Mouse (Mus musculus) testis, adult 2 months (tissue): ENCODE results near the gene Atp6v0d1.

Experiments
- CTCF ChIP-seq: fragments of 200-500 bp; IDR thresholded peaks from 2 replicates; pipeline ENCODE4 v1.5.1; 2012; ENCODE audit warnings: low read depth, mild to moderate bottlenecking, inconsistent platforms, low read length, moderate library complexity; ENCODE audit not compliant: control insufficient read depth, insufficient read depth, insufficient replicate concordance
- POLR2A ChIP-seq: fragments of 200-500 bp; IDR thresholded peaks from 2 replicates; pipeline ENCODE4 v1.6.1; 2012; ENCODE audit warnings: low read depth, mild to moderate bottlenecking, inconsistent platforms, low read length, moderate library complexity; ENCODE audit not compliant: control insufficient read depth

DNA sequence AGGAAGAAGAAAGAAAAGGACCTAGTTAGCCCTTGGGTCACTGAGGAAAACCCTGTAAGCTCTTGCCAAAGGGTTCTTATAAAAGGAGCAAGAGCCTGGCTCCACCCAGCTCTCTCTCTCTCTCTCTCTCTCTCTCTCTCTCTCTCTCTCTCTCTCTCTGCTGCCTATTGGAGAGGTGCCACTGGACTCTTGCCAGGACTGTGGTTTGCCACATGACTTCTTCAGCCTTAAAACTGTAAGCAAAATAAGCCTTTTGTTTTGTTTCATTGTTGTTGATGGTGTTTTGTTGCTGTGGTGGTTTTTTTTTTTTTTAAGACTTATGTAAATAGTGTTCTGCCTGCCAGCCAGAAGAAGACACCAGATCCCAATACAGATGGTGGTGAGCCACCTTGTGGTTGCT is 7.6 kb upstream of the Atp6v0d1 start:
- TF ChIP-seq CTCF = no peak
- no peak for TF ChIP-seq POLR2A
